Mouse (Mus musculus) C2C12 (cell line): ENCODE data around the gene Pdzrn4. TPM values are rescaled to one million over a fixed set of nuclear protein-coding genes. Genes with fewer than 3 reads are reported as not detected.

ENCODE experiments used
- H3K27me3 ChIP-seq: one replicate; pipeline ENCODE4 v1.6.1; 2011; ENCODE audit not compliant: control insufficient read depth, insufficient read depth, insufficient read length
- H3K36me3 ChIP-seq: one replicate; pipeline ENCODE4 v1.6.1; 2011; ENCODE audit not compliant: control insufficient read depth, insufficient read depth
- H3K4me3 ChIP-seq: one replicate; pipeline ENCODE4 v1.5.1; 2011; ENCODE audit warnings: mild to moderate bottlenecking, control low read depth; ENCODE audit not compliant: poor library complexity, insufficient read depth, severe bottlenecking
- H3K79me2 ChIP-seq: one replicate; pipeline ENCODE4 v1.6.1; 2011; ENCODE audit not compliant: control insufficient read depth, insufficient read depth
- H3K79me3 ChIP-seq: one replicate; pipeline ENCODE4 v1.6.1; 2011; ENCODE audit warnings: low read depth, control low read depth
- H3ac ChIP-seq: one replicate; pipeline ENCODE3; 2011; ENCODE audit warnings: low read depth; ENCODE audit not compliant: control insufficient read depth, insufficient read length
- CEBPB ChIP-seq: IDR thresholded peaks from one replicate; pipeline ENCODE4 v1.6.1; 2011; ENCODE audit warnings: low read depth, mild to moderate bottlenecking, control low read depth, moderate library complexity
- CTCF ChIP-seq: IDR thresholded peaks from one replicate; pipeline ENCODE4 v1.5.1; 2011; ENCODE audit not compliant: control insufficient read depth, insufficient read depth, insufficient read length
- FOSL1 ChIP-seq: IDR thresholded peaks from one replicate; pipeline ENCODE4 v1.8.0; 2011; ENCODE audit warnings: mild to moderate bottlenecking, low read length; ENCODE audit not compliant: poor library complexity, insufficient read depth, severe bottlenecking
- MAX ChIP-seq: IDR thresholded peaks from one replicate; pipeline ENCODE4 v1.6.1; 2011; ENCODE audit warnings: mild to moderate bottlenecking, control low read depth
- MYOD1 ChIP-seq: IDR thresholded peaks from one replicate; pipeline ENCODE4 v1.6.1; 2011; ENCODE audit warnings: low read depth; ENCODE audit not compliant: control insufficient read depth, insufficient read length
- MYOG ChIP-seq: IDR thresholded peaks from one replicate; pipeline ENCODE4 v1.6.1; 2011; ENCODE audit not compliant: control insufficient read depth, insufficient read length; ENCODE audit errors: extremely low read depth
- USF1 ChIP-seq: IDR thresholded peaks from one replicate; pipeline ENCODE4 v1.6.1; 2011; ENCODE audit warnings: low read depth, mild to moderate bottlenecking, control low read depth, moderate library complexity
- polyA plus RNA-seq: library from polyadenylated mRNA; unstranded; fragments of >200 nt; fragmentation: generic; extraction: Trizol; gene quantifications from one replicate; pipeline ENCODE4 v1.2.1, GENCODE M21; 2012; ENCODE audit warnings: missing spikeins

Gene Pdzrn4
- polyA plus RNA-seq, 1 experiment = 0.01 TPM

- Histone ChIP-seq H3K4me3 (no peak overlapping the region), H3K79me3 (no peaks in the 10 kb centered on the region), H3K27me3 (no peaks in the 10 kb centered on the region), H3K36me3 (no peaks in the 10 kb centered on the region), H3ac (no peak overlapping the region), H3K79me2 (no peaks in the 10 kb centered on the region)
- TF ChIP-seq CTCF (no peak), CEBPB (no peak), FOSL1 (no peak), USF1 (no peak), MYOD1 (no peak), MAX (no peak)
Measured at GRCm38 (mm10) chr15:92739887-92740286, 343.2 kb downstream of the Pdzrn4 start.

DNA sequence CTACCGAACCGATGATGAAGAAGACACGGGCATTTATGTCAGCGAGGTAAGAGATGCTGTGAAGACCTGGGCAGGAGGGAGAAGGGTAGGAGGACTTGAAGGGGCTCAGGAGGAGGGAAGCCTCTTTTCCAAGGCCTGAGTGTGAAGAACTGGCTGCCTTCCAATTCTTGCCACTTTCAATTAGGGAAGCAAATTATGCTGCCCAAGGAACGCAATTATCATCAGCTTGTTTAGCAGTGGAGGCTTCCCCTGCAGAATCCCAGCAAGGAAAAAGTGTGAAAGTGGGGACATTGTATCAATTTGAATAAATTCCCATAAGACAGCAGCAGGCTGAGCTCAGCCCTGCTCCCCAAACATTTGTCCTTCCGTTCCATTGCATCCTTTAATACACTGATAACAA is 346.9 kb downstream of the Pdzrn4 start:
- Histone ChIP-seq H3K4me3 (no peak overlapping the region), H3K27me3 (no peaks in the 10 kb centered on the region), H3K36me3 (no peaks in the 10 kb centered on the region), H3ac (no peak overlapping the region), H3K79me3 (no peaks in the 10 kb centered on the region), H3K79me2 (no peaks in the 10 kb centered on the region)
- no peak for TF ChIP-seq FOSL1
- TF ChIP-seq CTCF = no peak
- TF ChIP-seq MYOG = no peak
- no peak for TF ChIP-seq MAX
- TF ChIP-seq USF1 = no peak
- no peak for TF ChIP-seq CEBPB
- no peak for TF ChIP-seq MYOD1

GRCm38 (mm10) chr15:92746081-92746480 is 349.4 kb downstream of the Pdzrn4 start:
- no peaks in the 10 kb centered on the region for H3K79me2 ChIP-seq
- TF ChIP-seq MYOD1 (no peak), CEBPB (no peak), MAX (no peak), USF1 (no peak), FOSL1 (no peak), CTCF (no peak), MYOG (no peak)
- no peak overlapping the region for H3K4me3 ChIP-seq
- H3K36me3 ChIP-seq = no peaks in the 10 kb centered on the region
- H3K27me3 ChIP-seq = no peaks in the 10 kb centered on the region
- no peak overlapping the region for H3ac ChIP-seq
- H3K79me3 ChIP-seq = no peaks in the 10 kb centered on the region

DNA sequence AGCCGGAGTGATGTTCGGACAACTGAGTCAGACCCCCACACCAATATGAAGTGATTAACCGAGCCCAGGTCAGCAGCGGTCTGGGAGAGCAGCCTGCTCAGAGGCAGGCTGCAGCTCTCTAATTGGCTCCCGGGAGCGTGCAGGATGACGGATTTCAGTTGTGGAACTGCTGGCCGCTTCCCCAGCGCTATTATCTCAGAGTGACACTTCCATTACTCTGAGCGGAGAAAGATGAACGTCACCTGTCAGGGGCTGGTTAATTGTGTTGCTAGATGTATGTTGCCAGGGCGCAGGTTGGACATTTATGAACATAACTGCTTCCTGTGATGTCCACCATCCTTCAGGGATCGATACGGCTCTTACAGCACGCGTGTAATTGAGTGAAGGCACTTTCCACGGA is 355.5 kb downstream of the Pdzrn4 start:
- no peak for TF ChIP-seq CTCF
- TF ChIP-seq FOSL1 = no peak
- TF ChIP-seq MAX = no peak
- TF ChIP-seq MYOD1 = no peak
- TF ChIP-seq CEBPB = no peak
- no peak overlapping the region for H3K4me3 ChIP-seq
- no peaks in the 10 kb centered on the region for H3K79me3 ChIP-seq
- no peaks in the 10 kb centered on the region for H3K79me2 ChIP-seq
- H3K27me3 ChIP-seq = no peaks in the 10 kb centered on the region
- no peak overlapping the region for H3ac ChIP-seq
- no peaks in the 10 kb centered on the region for H3K36me3 ChIP-seq

- H3K4me3 ChIP-seq = no peak overlapping the region
- H3K27me3 ChIP-seq = no peaks in the 10 kb centered on the region
- H3ac ChIP-seq = no peak overlapping the region
- TF ChIP-seq MYOG = no peak
- TF ChIP-seq MYOD1 = no peak
- no peak for TF ChIP-seq USF1
- no peak for TF ChIP-seq CTCF
- TF ChIP-seq CEBPB = no peak
- no peak for TF ChIP-seq FOSL1
- no peak for TF ChIP-seq MAX
- H3K79me2 ChIP-seq = no peaks in the 10 kb centered on the region
- H3K79me3 ChIP-seq = no peaks in the 10 kb centered on the region
- no peaks in the 10 kb centered on the region for H3K36me3 ChIP-seq
Measured at GRCm38 (mm10) chr15:92752578-92752977, 355.9 kb downstream of the Pdzrn4 start.

DNA sequence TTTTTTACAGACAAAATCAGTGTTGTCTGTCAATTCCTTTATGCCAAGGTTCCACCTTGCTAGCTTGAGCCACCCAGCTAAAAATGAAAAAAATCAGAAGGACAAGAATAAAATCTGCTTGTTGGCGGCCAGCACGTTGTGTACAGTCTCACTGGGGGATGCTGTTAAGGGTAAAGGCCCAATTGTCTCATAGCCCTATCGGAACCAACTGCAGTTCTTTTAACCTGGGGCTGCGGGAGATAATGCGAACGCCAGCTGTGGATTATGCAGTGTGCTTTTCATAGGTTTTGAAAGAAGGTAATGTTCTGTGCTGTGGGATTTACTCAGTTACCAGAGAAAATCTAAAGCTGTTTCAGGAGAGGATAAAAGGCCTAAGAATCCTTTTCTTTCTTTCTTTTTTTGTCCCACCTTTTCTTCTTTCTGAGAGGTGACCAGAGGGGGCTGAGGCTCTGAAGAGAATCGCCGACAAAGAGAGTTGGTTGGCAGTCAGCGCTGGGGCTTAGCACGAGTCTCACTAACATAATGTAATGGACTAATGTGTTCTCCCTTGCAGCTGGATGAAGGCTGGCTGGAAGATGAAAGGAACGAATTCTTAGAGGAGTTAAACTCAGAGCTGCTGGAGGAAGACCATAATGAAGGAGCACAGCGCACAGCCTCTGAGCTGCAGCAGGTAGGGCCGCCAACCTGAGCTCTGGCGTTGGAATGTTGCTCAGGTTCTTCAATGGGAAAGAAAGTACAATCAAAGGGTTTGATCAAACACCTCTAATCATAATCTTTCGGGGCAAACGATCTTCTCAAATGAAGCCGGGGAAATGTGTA is 360.6 kb downstream of the Pdzrn4 start:
- H3K27me3 ChIP-seq = no peaks in the 10 kb centered on the region
- no peaks in the 10 kb centered on the region for H3K36me3 ChIP-seq
- H3ac ChIP-seq = no peak overlapping the region
- H3K79me2 ChIP-seq = no peaks in the 10 kb centered on the region
- no peak for TF ChIP-seq MYOD1
- no peak for TF ChIP-seq CTCF
- TF ChIP-seq MAX = no peak
- no peak for TF ChIP-seq FOSL1
- TF ChIP-seq CEBPB = no peak
- TF ChIP-seq MYOG = no peak
- TF ChIP-seq USF1 = no peak
- no peaks in the 10 kb centered on the region for H3K79me3 ChIP-seq
- H3K4me3 ChIP-seq = no peak overlapping the region
